Mouse (Mus musculus) heart, embryonic 15.5 days (tissue): ENCODE data around the gene Syn2. TPM values are rescaled to one million over a fixed set of nuclear protein-coding genes. Genes with fewer than 3 reads are reported as not detected.

Experiments used
- ATAC-seq: fragments of 200-750 bp; cut with Nextera tagmentation; replicated peaks from 2 replicates; pipeline ENCODE4 v1.8.0; 2017; ENCODE audit warnings: low read depth, moderate TSS enrichment; ENCODE audit not compliant: insufficient number of reproducible peaks, insufficient read depth, low FRiP score
- H3K27ac ChIP-seq: fragments of 300-500 bp; sonication (generic); 2 replicates; pipeline ENCODE4 v1.5.1; 2015; ENCODE audit warnings: mild to moderate bottlenecking, inconsistent platforms
- H3K27me3 ChIP-seq: fragments of 300-500 bp; sonication (generic); 2 replicates; pipeline ENCODE4 v1.6.1; 2015; ENCODE audit warnings: inconsistent platforms
- H3K36me3 ChIP-seq: fragments of 300-500 bp; sonication (generic); 2 replicates; pipeline ENCODE4 v1.6.1; 2015; ENCODE audit warnings: mild to moderate bottlenecking, inconsistent platforms
- H3K4me1 ChIP-seq: fragments of 300-500 bp; sonication (generic); replicated peaks from 2 replicates; pipeline ENCODE4 v1.6.1; 2015; ENCODE audit warnings: inconsistent platforms
- H3K4me2 ChIP-seq: fragments of 300-500 bp; sonication (generic); 2 replicates; pipeline ENCODE4 v1.6.1; 2015; ENCODE audit warnings: inconsistent platforms, mild to moderate bottlenecking, moderate library complexity
- H3K4me3 ChIP-seq: fragments of 300-500 bp; sonication (generic); 2 replicates; pipeline ENCODE4 v1.5.1; 2015; ENCODE audit warnings: mild to moderate bottlenecking, inconsistent platforms
- H3K9ac ChIP-seq: fragments of 300-500 bp; sonication (generic); 2 replicates; pipeline ENCODE4 v1.6.1; 2015; ENCODE audit warnings: mild to moderate bottlenecking, inconsistent platforms
- H3K9me3 ChIP-seq: fragments of 300-500 bp; sonication (generic); replicated peaks from 2 replicates; pipeline ENCODE4 v1.6.1; 2016; ENCODE audit warnings: inconsistent platforms
- WGBS: fragments of 180-500 bp; shearing (Covaris S2); methylation state at CpG from one replicate; pipeline ENCODE4 v1.1.7; 2015; ENCODE audit warnings: mixed read lengths; 5-methylcytosine and 5-hydroxymethylcytosine counted together
- polyA plus RNA-seq: library from polyadenylated mRNA; unstranded; fragments of >200 nt; fragmentation: Nextera tagmentation; extraction: Ambion mirVana; gene quantifications from 2 replicates; pipeline ENCODE4 v1.2.1, GENCODE M21; 2015

Gene Syn2
- polyA plus RNA-seq, 1 experiment from 2014 or later: 1.4 TPM

DNA sequence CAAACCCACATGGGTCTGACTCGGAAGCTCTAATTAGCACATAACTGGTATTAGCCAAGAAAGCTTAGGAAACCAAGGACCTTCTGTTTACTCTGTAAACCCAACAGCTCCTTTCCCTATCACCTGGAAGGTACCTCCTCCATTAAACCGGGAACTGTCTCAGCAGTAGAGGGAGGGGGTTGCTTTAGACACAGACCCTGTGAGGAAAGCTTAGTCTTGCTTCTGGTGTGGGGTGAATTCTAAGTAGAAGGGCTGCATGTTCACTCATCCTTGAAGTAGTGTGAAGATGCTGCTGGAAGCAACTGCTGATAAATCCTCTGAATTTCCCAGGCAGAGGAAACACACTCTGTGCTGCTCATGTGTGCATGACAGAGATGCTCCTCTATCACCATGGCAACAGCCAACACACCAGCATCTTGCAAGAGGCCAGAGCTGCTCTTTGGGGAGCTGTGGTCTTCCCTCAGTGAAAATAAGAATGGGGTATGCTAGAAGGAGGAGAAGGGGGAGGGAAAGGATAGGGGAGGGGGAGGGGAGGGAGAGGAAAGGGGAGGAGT lies 8.4 kb upstream of the Syn2 start:
- 46% methylated on average over 2 of the region's 2 CpGs for WGBS
- H3K27ac ChIP-seq: no peak overlapping the region
- no peak overlapping the region for H3K9ac ChIP-seq
- H3K4me1 ChIP-seq: peaks cover 7% of the 10 kb centered on the region
- no peak overlapping the region for H3K4me2 ChIP-seq
- peaks cover 4% of the 10 kb centered on the region; the same call in 1 of the 2 replicates for H3K27me3 ChIP-seq
- H3K9me3 ChIP-seq: no peaks in the 10 kb centered on the region
- ATAC-seq: no peak
- H3K4me3 ChIP-seq: no peak overlapping the region
- H3K36me3 ChIP-seq: no peaks in the 10 kb centered on the region

DNA sequence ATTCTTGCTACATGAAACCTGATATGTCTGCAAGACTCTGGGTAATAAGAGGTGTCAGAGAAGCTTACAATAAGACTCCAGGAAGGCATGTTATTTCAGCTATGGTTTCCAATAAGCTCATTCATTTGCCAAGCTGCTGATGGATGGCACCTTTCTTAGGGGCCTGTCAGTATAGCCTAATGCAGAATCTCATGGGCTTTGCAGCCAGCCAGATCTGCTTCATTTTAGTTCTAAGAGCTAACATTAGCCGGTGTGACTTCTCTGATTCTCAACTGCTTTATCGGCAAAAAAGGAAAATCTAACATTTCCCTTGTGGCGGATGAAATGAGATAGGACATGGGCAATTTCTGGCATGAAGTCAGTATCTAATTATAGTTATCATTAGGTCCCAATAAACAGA lies 7.9 kb upstream of the Syn2 start:
- Histone ChIP-seq H3K9me3 (no peaks in the 10 kb centered on the region), H3K4me2 (no peak overlapping the region), H3K4me3 (no peak overlapping the region), H3K9ac (no peak overlapping the region), H3K4me1 (peaks cover 7% of the 10 kb centered on the region), H3K36me3 (no peaks in the 10 kb centered on the region), H3K27ac (no peak overlapping the region), H3K27me3 (peaks cover 5% of the 10 kb centered on the region; the same call in 1 of the 2 replicates)
- no peak for ATAC-seq
- WGBS: 44% methylated on average over 3 of the region's 3 CpGs

DNA sequence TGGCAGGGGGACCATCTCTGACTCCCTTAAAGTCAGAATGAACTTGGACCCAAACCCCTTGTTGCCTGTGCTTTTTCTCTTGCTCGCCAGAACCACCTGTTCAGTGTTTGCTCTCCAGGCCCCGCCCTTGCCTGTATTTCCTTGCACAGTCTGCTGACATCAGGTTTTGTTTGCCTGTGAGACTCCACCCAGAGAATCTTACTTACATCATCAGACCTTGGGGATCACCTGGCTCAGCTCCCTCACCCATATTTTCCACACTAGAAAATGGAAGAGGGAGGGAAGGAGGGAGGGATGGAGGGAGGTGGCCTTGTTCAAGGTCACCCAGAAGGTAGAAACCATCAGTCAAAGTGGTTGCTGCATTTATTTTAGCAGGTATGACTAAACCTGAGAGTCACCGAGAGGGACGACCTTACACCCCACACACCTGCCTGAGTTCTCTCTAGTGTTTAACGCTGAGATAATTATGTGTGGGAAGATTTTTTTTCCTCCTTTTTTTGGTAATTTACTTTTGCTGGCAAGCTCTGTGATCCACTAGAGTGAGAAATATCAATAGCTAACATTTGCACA lies 7.4 kb upstream of the Syn2 start:
- WGBS: 80% methylated on average over 5 of the region's 5 CpGs
- no peaks in the 10 kb centered on the region for H3K9me3 ChIP-seq
- no peak overlapping the region for H3K27ac ChIP-seq
- H3K36me3 ChIP-seq: no peaks in the 10 kb centered on the region
- H3K9ac ChIP-seq: no peak overlapping the region
- no peak overlapping the region for H3K4me3 ChIP-seq
- H3K4me2 ChIP-seq: no peak overlapping the region
- peaks cover 7% of the 10 kb centered on the region; the same call in 1 of the 2 replicates for H3K27me3 ChIP-seq
- ATAC-seq: no peak
- peaks cover 7% of the 10 kb centered on the region for H3K4me1 ChIP-seq

DNA sequence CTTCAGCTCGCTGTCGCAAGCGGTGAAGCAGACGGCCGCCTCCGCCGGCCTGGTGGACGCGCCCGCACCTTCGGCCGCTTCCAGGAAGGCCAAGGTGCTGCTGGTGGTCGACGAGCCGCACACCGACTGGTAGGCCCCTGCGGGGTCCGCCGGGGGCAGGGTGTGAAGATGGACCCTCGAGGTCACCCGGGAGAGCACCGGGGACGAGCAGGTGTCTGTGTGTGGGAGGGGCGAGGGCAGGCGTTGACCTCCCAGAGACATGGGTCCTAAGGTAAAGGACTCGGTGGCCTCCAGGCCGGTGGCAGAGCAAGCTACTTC lies 589 bp downstream of the Syn2 start:
- Histone ChIP-seq H3K27ac (no peak overlapping the region), H3K4me3 (peak overlapping the region; percentile 67), H3K9ac (peak overlapping the region; percentile 55), H3K9me3 (no peaks in the 10 kb centered on the region), H3K36me3 (no peaks in the 10 kb centered on the region), H3K4me2 (peak overlapping the region; percentile 96), H3K27me3 (peaks cover 51% of the 10 kb centered on the region), H3K4me1 (peaks cover 11% of the 10 kb centered on the region)
- 3% methylated on average over 27 of the region's 27 CpGs for WGBS
- ATAC-seq: 0 out of 2 replicates have a peak, but pooled peaks have one; percentile 7

DNA sequence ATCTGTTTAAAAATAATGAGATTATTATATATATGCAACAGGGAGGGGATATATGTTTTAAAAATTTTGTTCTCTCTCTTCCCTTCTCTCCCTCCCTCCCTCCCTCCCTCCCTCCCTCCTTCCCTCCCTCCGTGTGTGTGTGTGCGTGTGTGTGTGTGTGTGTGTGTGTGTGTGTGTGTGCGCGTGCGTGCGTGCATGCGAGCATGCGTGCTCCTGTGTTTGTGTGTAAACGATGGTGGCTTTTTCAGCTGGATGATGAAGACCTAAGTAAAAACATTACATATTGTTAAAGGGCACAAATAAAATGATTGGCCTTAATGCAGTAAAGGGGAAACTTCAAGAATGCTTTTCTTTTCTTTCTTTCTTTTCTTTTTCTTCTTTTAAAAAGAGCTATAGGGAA lies 1.5 kb downstream of the Syn2 start:
- Histone ChIP-seq H3K4me3 (no peak overlapping the region), H3K4me2 (no peak overlapping the region), H3K27ac (no peak overlapping the region), H3K9ac (no peak overlapping the region), H3K9me3 (no peaks in the 10 kb centered on the region), H3K36me3 (no peaks in the 10 kb centered on the region), H3K27me3 (peaks cover 47% of the 10 kb centered on the region), H3K4me1 (peaks cover 11% of the 10 kb centered on the region)
- ATAC-seq: no peak
- WGBS: 90% methylated on average over 7 of the region's 9 CpGs

DNA sequence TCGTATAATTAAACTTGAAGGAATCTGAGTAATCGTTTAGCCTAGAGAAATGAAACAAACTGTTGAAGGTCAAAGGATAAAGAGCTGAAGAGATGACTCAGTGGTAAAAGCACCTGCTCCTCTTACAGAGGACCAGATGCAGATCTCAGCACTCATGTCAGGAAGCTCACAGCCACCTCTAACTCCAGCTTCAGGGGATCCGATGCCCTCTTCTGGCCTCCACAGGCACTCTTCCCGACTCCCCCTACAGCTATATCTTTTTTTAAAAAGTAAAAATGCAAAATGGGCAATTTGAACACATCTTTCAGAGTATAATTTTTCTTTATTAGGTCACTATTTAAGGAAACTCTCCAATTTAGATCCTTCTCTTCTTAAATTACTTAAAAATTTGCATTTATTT lies 6.7 kb downstream of the Syn2 start:
- no peak overlapping the region for H3K9ac ChIP-seq
- H3K36me3 ChIP-seq: no peaks in the 10 kb centered on the region
- WGBS: 54% methylated on average over 4 of the region's 4 CpGs
- H3K9me3 ChIP-seq: no peaks in the 10 kb centered on the region
- no peak overlapping the region for H3K4me2 ChIP-seq
- ATAC-seq: no peak
- no peaks in the 10 kb centered on the region for H3K4me1 ChIP-seq
- no peak overlapping the region for H3K4me3 ChIP-seq
- no peak overlapping the region for H3K27ac ChIP-seq
- H3K27me3 ChIP-seq: peaks cover 14% of the 10 kb centered on the region

DNA sequence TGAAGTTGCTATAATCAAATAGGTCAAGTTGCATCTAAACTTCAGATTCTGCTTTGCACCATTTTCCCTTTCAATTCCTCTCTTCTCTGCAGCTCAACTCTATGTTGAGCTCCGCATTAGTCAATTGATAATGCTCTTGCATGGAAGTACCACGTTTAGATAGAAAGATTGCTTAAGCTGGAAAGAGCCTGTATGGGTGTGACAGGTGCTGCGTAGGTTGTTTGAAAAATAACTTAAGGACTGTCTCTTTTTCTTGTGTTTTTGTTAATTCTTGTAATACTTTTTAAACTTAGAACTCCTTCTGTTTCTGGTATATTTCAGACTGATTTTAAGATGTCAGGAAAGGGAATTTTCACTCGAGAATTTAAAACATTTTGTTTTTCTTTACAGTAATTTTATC lies 26.5 kb downstream of the Syn2 start:
- Histone ChIP-seq H3K4me2 (no peak overlapping the region), H3K27ac (no peak overlapping the region), H3K27me3 (peaks cover 12% of the 10 kb centered on the region), H3K4me3 (no peak overlapping the region), H3K9me3 (no peaks in the 10 kb centered on the region), H3K9ac (no peak overlapping the region), H3K4me1 (no peaks in the 10 kb centered on the region), H3K36me3 (no peaks in the 10 kb centered on the region)
- no peak for ATAC-seq
- WGBS: 55% methylated on average over 4 of the region's 4 CpGs

DNA sequence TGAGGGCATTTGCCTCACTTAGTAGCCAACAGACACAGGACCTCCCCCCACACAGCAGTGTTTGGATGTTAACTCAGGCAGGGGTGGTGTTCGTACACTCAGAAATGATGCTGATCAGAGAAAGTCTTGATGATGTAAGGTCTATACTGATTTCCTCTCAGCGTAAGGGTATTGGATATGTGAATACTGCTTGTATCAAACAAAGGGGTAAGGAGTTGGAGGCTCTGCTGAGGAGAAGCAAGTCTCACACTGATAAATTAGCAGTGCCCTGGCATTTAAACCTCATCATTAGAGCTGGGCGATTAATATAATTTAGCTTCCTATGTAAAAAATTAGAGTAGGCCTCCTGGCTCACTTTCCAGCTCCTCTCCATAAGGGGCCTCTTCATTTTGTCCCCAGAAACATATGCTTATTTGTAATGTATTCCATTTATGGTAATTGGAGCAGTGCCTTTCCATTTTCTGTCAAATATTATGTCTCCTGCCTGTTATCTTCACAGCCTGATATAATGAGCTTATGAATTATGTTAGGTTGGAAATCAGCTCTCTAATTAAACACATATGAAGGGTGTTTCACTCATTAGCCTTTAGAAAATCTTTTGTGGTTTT lies 31.3 kb downstream of the Syn2 start:
- no peak for ATAC-seq
- no peaks in the 10 kb centered on the region for H3K9me3 ChIP-seq
- H3K27me3 ChIP-seq: peaks cover 11% of the 10 kb centered on the region
- no peak overlapping the region for H3K4me2 ChIP-seq
- no peak overlapping the region for H3K27ac ChIP-seq
- 80% methylated on average over 3 of the region's 3 CpGs for WGBS
- no peaks in the 10 kb centered on the region for H3K4me1 ChIP-seq
- no peaks in the 10 kb centered on the region for H3K36me3 ChIP-seq
- H3K4me3 ChIP-seq: no peak overlapping the region
- no peak overlapping the region for H3K9ac ChIP-seq

DNA sequence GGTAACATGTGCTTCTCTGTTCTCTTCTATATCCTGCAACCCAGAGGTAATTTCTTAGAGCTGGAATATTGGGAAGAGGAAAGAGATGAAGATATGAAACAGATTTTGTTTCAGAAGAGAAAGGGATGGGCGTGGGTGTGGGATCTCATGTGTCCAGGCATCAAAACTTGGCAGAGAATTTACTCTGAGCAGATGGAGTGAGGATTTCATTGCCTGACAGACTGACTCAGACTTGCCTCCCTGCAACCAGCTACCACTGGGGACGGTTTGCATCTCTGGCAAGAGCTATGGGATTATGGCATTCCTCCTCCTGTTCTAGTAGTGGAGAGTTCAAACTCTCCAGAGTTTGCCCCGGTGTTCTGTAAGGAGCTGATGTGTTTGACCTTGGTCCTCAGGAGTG lies 34.2 kb downstream of the Syn2 start:
- Histone ChIP-seq H3K9ac (no peak overlapping the region), H3K27ac (no peak overlapping the region), H3K27me3 (peaks cover 14% of the 10 kb centered on the region), H3K9me3 (no peaks in the 10 kb centered on the region), H3K4me3 (no peak overlapping the region), H3K4me1 (no peaks in the 10 kb centered on the region), H3K36me3 (no peaks in the 10 kb centered on the region), H3K4me2 (no peak overlapping the region)
- WGBS: 47% methylated on average over 3 of the region's 3 CpGs
- ATAC-seq: no peak

DNA sequence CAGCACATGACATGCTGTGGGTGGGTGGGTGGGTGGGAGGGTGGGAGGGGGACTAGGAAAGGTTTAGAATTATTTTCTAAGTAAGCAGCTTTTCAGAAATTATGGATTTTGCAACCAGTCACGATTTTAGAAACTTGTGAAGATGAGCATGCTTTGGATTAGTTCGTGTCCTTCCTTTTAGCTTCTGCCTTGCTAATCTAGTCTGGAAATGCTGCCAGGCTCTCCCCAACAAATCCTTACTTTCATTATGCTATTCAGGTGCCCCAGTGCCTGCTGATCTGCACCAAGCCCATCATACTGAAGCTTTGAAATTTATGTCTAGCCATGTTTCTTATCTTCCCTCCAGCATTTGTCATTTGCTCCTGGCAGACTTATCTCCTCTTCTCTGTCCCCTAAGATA lies 34.8 kb downstream of the Syn2 start:
- Histone ChIP-seq H3K9me3 (no peaks in the 10 kb centered on the region), H3K4me3 (no peak overlapping the region), H3K4me2 (no peak overlapping the region), H3K4me1 (no peaks in the 10 kb centered on the region), H3K27ac (no peak overlapping the region), H3K9ac (no peak overlapping the region), H3K36me3 (no peaks in the 10 kb centered on the region), H3K27me3 (peaks cover 14% of the 10 kb centered on the region)
- ATAC-seq: no peak
- 46% methylated on average over 2 of the region's 2 CpGs for WGBS

DNA sequence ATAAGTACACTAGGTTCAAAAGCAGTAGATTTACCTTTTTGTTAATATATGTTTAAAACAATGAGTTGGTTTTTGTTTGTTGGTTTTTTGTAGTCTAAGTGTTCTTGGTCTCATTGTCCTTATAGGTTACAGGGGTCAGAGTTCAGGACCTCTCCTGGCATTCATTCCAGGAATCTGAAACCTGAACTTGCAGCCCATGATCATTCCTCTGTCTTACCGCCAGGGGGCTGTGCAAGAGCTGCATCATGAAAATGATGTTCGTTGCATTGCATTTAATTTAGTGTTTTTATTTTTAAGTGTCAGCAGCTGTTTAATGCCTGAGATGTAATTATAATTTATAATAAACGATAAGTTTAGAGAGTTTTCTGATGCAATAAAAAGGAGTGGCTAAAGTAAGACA lies 40.1 kb downstream of the Syn2 start:
- Histone ChIP-seq H3K4me3 (no peak overlapping the region), H3K4me1 (no peaks in the 10 kb centered on the region), H3K27ac (no peak overlapping the region), H3K27me3 (peaks cover 5% of the 10 kb centered on the region), H3K9ac (no peak overlapping the region), H3K4me2 (no peak overlapping the region), H3K36me3 (no peaks in the 10 kb centered on the region), H3K9me3 (no peaks in the 10 kb centered on the region)
- WGBS: 33% methylated on average over 3 of the region's 3 CpGs
- ATAC-seq: no peak

DNA sequence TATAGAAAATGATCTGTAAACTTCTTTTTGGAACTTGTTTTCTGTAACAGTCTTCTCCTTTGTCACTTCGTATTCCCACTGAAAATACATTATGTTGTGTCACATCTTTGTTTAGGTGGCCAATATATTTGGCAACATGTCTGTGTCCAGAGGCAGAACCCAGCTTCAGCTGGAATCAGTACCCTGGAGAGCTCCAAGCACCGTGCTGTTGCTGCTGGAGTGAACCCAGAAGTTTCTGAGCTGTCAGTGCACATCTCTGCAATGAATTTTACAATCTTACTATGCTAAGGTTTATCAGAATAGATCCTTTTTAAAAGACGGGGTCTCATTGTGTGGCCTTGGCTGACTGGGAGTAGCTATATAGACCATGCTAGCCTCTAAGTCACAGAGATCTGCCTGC lies 44.1 kb downstream of the Syn2 start:
- Histone ChIP-seq H3K4me2 (no peak overlapping the region), H3K9ac (no peak overlapping the region), H3K9me3 (no peaks in the 10 kb centered on the region), H3K4me1 (no peaks in the 10 kb centered on the region), H3K4me3 (no peak overlapping the region), H3K27ac (no peak overlapping the region), H3K27me3 (peaks cover 7% of the 10 kb centered on the region; the same call in 1 of the 2 replicates), H3K36me3 (no peaks in the 10 kb centered on the region)
- WGBS: 18% methylated on average over 3 of the region's 3 CpGs
- ATAC-seq: no peak
